Mouse (Mus musculus) C2C12 (cell line): ENCODE data around the gene Chkb.

Experiments used
- CEBPB ChIP-seq: IDR thresholded peaks from one replicate; pipeline ENCODE4 v1.6.1; 2011; ENCODE audit warnings: low read depth, mild to moderate bottlenecking, control low read depth, moderate library complexity
- CTCF ChIP-seq: IDR thresholded peaks from one replicate; pipeline ENCODE4 v1.5.1; 2011; ENCODE audit not compliant: control insufficient read depth, insufficient read depth, insufficient read length
- FOSL1 ChIP-seq: IDR thresholded peaks from one replicate; pipeline ENCODE4 v1.8.0; 2011; ENCODE audit warnings: mild to moderate bottlenecking, low read length; ENCODE audit not compliant: poor library complexity, insufficient read depth, severe bottlenecking
- MAX ChIP-seq: IDR thresholded peaks from one replicate; pipeline ENCODE4 v1.6.1; 2011; ENCODE audit warnings: mild to moderate bottlenecking, control low read depth
- MYOD1 ChIP-seq: IDR thresholded peaks from one replicate; pipeline ENCODE4 v1.6.1; 2011; ENCODE audit warnings: low read depth; ENCODE audit not compliant: control insufficient read depth, insufficient read length
- MYOG ChIP-seq: IDR thresholded peaks from one replicate; pipeline ENCODE4 v1.6.1; 2011; ENCODE audit not compliant: control insufficient read depth, insufficient read length; ENCODE audit errors: extremely low read depth
- USF1 ChIP-seq: IDR thresholded peaks from one replicate; pipeline ENCODE4 v1.6.1; 2011; ENCODE audit warnings: low read depth, mild to moderate bottlenecking, control low read depth, moderate library complexity

- TF ChIP-seq MAX (no peak), CTCF (no peak), MYOD1 (no peak), CEBPB (no peak), USF1 (no peak), MYOG (no peak), FOSL1 (no peak)
Observed at GRCm38 (mm10) chr15:89378831-89379401, 50.8 kb downstream of the Chkb start, which contains the start of gene Odf3b.
